Mouse (Mus musculus): ENCODE data around the gene B3gnt2.

DNA sequence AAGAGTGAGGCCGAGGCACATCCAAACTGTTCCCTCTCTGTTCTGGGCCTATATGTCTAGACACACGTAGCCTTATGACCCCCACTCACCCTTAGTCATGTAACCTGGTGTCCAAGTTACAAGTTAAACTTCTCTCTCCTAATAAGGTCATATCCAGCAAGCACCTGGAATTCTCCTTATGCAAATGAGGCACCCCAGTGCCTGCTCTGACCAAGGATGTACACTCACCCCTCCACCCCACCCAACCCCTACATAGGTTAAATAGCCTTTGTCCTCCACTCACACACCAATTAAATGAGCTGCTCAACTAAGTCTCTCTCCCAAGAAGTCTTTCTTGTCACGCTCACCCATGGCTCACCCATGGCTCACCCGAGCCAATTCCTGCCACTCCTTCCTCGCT is 69.0 kb downstream of the B3gnt2 start:
- TF ChIP-seq CTCF (IDR thresholded peaks at IDR 0.05; ENCODE audit: extremely low read depth, insufficient read depth, insufficient read length, insufficient replicate concordance) = no peak
- TF ChIP-seq POLR2A (IDR thresholded peaks at IDR 0.05; ENCODE audit: low read depth, low read length) = no peak

All from spleen, adult 2 months (tissue).